In genomic region chr6:86768186-86768776, GRCm38 (mm10) we compare ENCODE assay signal across 11 mouse cellular contexts.
"Had no signal": no experiment of that assay in that cellular context is flagged by ENCODE, and none has a peak within 500 bp of the region (broad histone marks: within the 10 kb centered on the region; RNA-seq: fewer than 3 reads in every experiment).

No protein-coding gene starts in this region.

- H3K36me3 ChIP-seq: limb, embryonic 12.5 days; liver, embryonic 13.5 days; lung, embryonic 15.5 days; midbrain, embryonic 13.5 days; neural tube, embryonic 12.5 days had no signal

- H3K4me3 ChIP-seq: limb, embryonic 12.5 days; liver, embryonic 13.5 days; lung, embryonic 15.5 days; midbrain, embryonic 13.5 days; neural tube, embryonic 12.5 days had no signal

- H3K4me2 ChIP-seq: limb, embryonic 12.5 days; liver, embryonic 13.5 days; lung, embryonic 15.5 days; midbrain, embryonic 13.5 days; neural tube, embryonic 12.5 days had no signal

- H3K4me1 ChIP-seq: limb, embryonic 12.5 days; midbrain, embryonic 13.5 days; neural tube, embryonic 12.5 days had no signal

- DNase-seq: kidney, adult 2 months; kidney, postnatal 36 days; liver; liver, embryonic 13.5 days; liver, postnatal 0 days; retina, postnatal 1 day had no signal

- H3K27me3 ChIP-seq: limb, embryonic 12.5 days; liver, embryonic 13.5 days; lung, embryonic 15.5 days; midbrain, embryonic 13.5 days; neural tube, embryonic 12.5 days had no signal

- H3K9me3 ChIP-seq: limb, embryonic 12.5 days; liver, embryonic 13.5 days; lung, embryonic 15.5 days; midbrain, embryonic 13.5 days; neural tube, embryonic 12.5 days had no signal

- H3K27ac ChIP-seq: kidney, postnatal 0 days; limb, embryonic 12.5 days; liver, embryonic 13.5 days; lung, embryonic 15.5 days; midbrain, embryonic 13.5 days; neural tube, embryonic 12.5 days had no signal

- ATAC-seq: liver, postnatal 0 days; midbrain, embryonic 13.5 days had no signal

- H3K9ac ChIP-seq: limb, embryonic 12.5 days; liver, embryonic 13.5 days; liver, postnatal 0 days; lung, embryonic 15.5 days; midbrain, embryonic 13.5 days; neural tube, embryonic 12.5 days had no signal
